ENCODE assay signal across 8 mouse cellular contexts in genomic region chr7:19404476-19404875, GRCm38 (mm10). TPM values are rescaled to one million over a fixed set of nuclear protein-coding genes. Genes with fewer than 3 reads are reported as not detected.
A peak's percentile ranks its signal among the peaks of the same experiment; 100 is the strongest.
DNase-seq lines count a peak whose midpoint lies in the region; ATAC-seq and TF ChIP-seq lines count a peak whose summit lies in the region.

Gene Ckm, plus strand, starts transcription at chr7:19404776.

- 0 out of 2 replicates have a peak within 1 kb of the TSS, but pooled peaks have one; percentile 22 for H3K9ac ChIP-seq in limb, embryonic 11.5 days (ENCODE audit: low read length)
- peak within 1 kb of the TSS; percentile 62 for H3K9ac ChIP-seq in stomach, postnatal 0 days (ENCODE audit: low read length)

- H3K36me3 ChIP-seq in testis, adult 2 months (ENCODE audit: control insufficient read depth, insufficient read depth, low read length) = no peaks in the 10 kb centered on the region
- no peaks in the 10 kb centered on the region for H3K36me3 ChIP-seq in limb, embryonic 11.5 days (ENCODE audit: control insufficient read depth, insufficient read depth, low read length)
- no peaks in the 10 kb centered on the region for H3K36me3 ChIP-seq in stomach, postnatal 0 days (ENCODE audit: control insufficient read depth, insufficient read depth, low read length)

- TF ChIP-seq CTCF in testis, adult 2 months (IDR thresholded peaks at IDR 0.05; ENCODE audit: control insufficient read depth, insufficient read depth, insufficient replicate concordance, low read depth, low read length) = no peak
- no peak for TF ChIP-seq CTCF in stomach, postnatal 0 days (IDR thresholded peaks at IDR 0.05; ENCODE audit: low read depth)

- no peak for ATAC-seq in limb, embryonic 11.5 days (ENCODE audit: insufficient number of reproducible peaks, low FRiP score, low TSS enrichment, low read depth)
- no peak for ATAC-seq in stomach, postnatal 0 days (ENCODE audit: low FRiP score, low TSS enrichment)

- H3K27ac ChIP-seq in testis, adult 2 months (ENCODE audit: control insufficient read depth, insufficient read depth, low read depth, low read length) = no peak within 1 kb of the TSS
- H3K27ac ChIP-seq in limb, embryonic 11.5 days (replicated peaks; ENCODE audit: low read depth, low read length) = no peak within 1 kb of the TSS
- H3K27ac ChIP-seq in stomach, postnatal 0 days (replicated peaks) = no peak within 1 kb of the TSS

- peak within 1 kb of the TSS; percentile 85 for H3K4me3 ChIP-seq in testis, adult 2 months (ENCODE audit: control insufficient read depth, low read depth, low read length)
- peak within 1 kb of the TSS; percentile 49 for H3K4me3 ChIP-seq in limb, embryonic 11.5 days (ENCODE audit: low read depth, low read length)
- peak within 1 kb of the TSS; percentile 53 for H3K4me3 ChIP-seq in stomach, postnatal 0 days (ENCODE audit: low read depth, low read length)

- 0 out of 2 replicates have a peak, but pooled peaks cover 3% of the 10 kb centered on the region for H3K9me3 ChIP-seq in limb, embryonic 11.5 days (ENCODE audit: control insufficient read depth, low read length)
- no peaks in the 10 kb centered on the region for H3K9me3 ChIP-seq in stomach, postnatal 0 days (ENCODE audit: control insufficient read depth, low read length)

- H3K4me1 ChIP-seq in testis, adult 2 months (ENCODE audit: control insufficient read depth, insufficient read depth, low read length) = peaks cover 7% of the 10 kb centered on the region
- 0 out of 2 replicates have a peak, but pooled peaks cover 2% of the 10 kb centered on the region for H3K4me1 ChIP-seq in limb, embryonic 11.5 days (ENCODE audit: control insufficient read depth, insufficient read depth, low read length)
- H3K4me1 ChIP-seq in stomach, postnatal 0 days (replicated peaks; ENCODE audit: control insufficient read depth, insufficient read depth) = no peaks in the 10 kb centered on the region

- WGBS in limb, embryonic 11.5 days = 51% methylated on average over 7 of the region's 7 CpGs
- WGBS in stomach, postnatal 0 days = 47% methylated on average over 7 of the region's 7 CpGs

- H3K4me2 ChIP-seq in limb, embryonic 11.5 days (ENCODE audit: low read depth, severe bottlenecking) = peak within 1 kb of the TSS; percentile 89
- H3K4me2 ChIP-seq in stomach, postnatal 0 days (replicated peaks; ENCODE audit: low read depth) = peak within 1 kb of the TSS; percentile 95

- no peak for TF ChIP-seq POLR2A in testis, adult 2 months (IDR thresholded peaks at IDR 0.05; ENCODE audit: control insufficient read depth, low read depth, low read length)

- TF ChIP-seq EP300 in stomach, postnatal 0 days (optimal IDR thresholded peaks at IDR 0.05) = no peak

- DNase-seq in testis, postnatal 14 days (ENCODE audit: low spot score) = no peak
- no peak for DNase-seq in gastrocnemius, postnatal 4 days (ENCODE audit: low spot score in 2 of 2)
- no peak for DNase-seq in limb, embryonic 11.5 days (ENCODE audit: low spot score)
- no peak for DNase-seq in stomach, postnatal 0 days (ENCODE audit: low spot score)
- no peak for DNase-seq in spleen, postnatal 10 days (ENCODE audit: low spot score in 2 of 2)
- no peak for DNase-seq in kidney, postnatal 10 days
- no peak for DNase-seq in frontal cortex, postnatal 14 days (ENCODE audit: low spot score in 2 of 2)

- no peaks in the 10 kb centered on the region for H3K27me3 ChIP-seq in testis, adult 2 months (ENCODE audit: control insufficient read depth, insufficient read depth, low read length)
- H3K27me3 ChIP-seq in limb, embryonic 11.5 days (ENCODE audit: control insufficient read depth, insufficient read depth, low read length) = peaks cover 32% of the 10 kb centered on the region
- no peaks in the 10 kb centered on the region; the same call in 1 of the 2 replicates for H3K27me3 ChIP-seq in stomach, postnatal 0 days (ENCODE audit: control insufficient read depth, insufficient read depth, low read length)

RNA-seq across cellular contexts. Expression of gene Ckm, which starts in this region (rescaled TPM):
- polyA plus RNA-seq in testis, adult 2 months (2012; rRNA removed) = 2.4 and 8.7 TPM in 2 replicates
- total RNA-seq in gastrocnemius, postnatal 4 days (2021) = over 10,000 TPM; 12,501 to 12,915 TPM
- polyA plus RNA-seq in limb, embryonic 11.5 days (2014; fragmentation: Nextera tagmentation; extraction: Ambion mirVana) = 3.8 and 5.2 TPM in 2 replicates
- 42.1 and 43.6 TPM in 2 replicates for polyA plus RNA-seq in stomach, postnatal 0 days (2015; fragmentation: Nextera tagmentation; extraction: Ambion mirVana)
